Mouse (Mus musculus): ENCODE results near the gene Alyref. TPM values are rescaled to one million over a fixed set of nuclear protein-coding genes. Genes with fewer than 3 reads are reported as not detected.

The Alyref gene
- polyA plus RNA-seq, 1 experiment from 2014 or later, result 594 TPM

DNA sequence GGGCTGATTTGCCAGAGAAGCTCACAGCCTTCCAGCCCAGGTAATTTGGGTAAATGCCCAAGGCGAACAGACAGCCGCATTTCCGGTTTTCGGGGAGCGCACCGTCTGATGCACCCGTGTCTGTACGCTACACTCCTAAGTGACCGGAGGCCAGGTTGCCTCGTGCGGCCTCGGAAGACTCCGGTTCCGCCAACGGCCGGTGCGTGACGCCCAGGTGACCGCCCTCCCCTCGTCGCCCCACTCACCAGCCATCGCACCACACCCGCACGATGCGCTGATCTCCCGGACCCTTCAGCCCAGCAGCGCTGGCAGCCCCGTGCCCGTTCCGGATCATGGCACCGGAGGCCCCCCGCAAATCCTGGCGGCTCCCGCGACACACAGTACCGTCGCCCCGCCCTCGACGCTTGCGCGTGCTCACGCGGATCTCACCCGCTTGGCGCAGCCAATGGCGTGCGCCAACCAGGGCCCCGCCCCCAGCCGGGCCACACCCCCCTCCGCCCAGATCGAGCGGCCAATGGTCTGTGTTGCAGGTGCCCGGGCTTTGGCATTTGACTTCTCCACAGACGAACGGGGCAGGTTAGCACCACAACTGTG, 19.5 kb upstream of the Alyref start, which contains the start of gene Pcyt2:
TSS of gene Pcyt2 (minus strand) at position 418 of the 594 bp plus-strand sequence.
- Histone ChIP-seq H3K4me2 (replicated peaks; ENCODE audit: low read depth, low read length) (peak within 1 kb of the TSS; percentile 89), H3K4me1 (ENCODE audit: control insufficient read depth, insufficient read depth, low read length) (peaks cover 11% of the 10 kb centered on the region), H3K27me3 (ENCODE audit: control insufficient read depth, insufficient read depth, low read length) (no peaks in the 10 kb centered on the region), H3K4me3 (ENCODE audit: low read length) (peak within 1 kb of the TSS; percentile 82), H3K27ac (ENCODE audit: low read depth, low read length) (peak within 1 kb of the TSS; percentile 11; the same call in 1 of the 2 replicates), H3K9ac (ENCODE audit: low read depth, low read length) (peak within 1 kb of the TSS; percentile 77), H3K9me3 (ENCODE audit: control insufficient read depth, low read length) (no peaks in the 10 kb centered on the region), H3K36me3 (ENCODE audit: control insufficient read depth, insufficient read depth, low read length) (peaks cover 49% of the 10 kb centered on the region)
- under 1% methylated on average over 56 of the region's 56 CpGs for WGBS
- ATAC-seq (ENCODE audit: low FRiP score, low TSS enrichment), result peak; percentile 95

DNA sequence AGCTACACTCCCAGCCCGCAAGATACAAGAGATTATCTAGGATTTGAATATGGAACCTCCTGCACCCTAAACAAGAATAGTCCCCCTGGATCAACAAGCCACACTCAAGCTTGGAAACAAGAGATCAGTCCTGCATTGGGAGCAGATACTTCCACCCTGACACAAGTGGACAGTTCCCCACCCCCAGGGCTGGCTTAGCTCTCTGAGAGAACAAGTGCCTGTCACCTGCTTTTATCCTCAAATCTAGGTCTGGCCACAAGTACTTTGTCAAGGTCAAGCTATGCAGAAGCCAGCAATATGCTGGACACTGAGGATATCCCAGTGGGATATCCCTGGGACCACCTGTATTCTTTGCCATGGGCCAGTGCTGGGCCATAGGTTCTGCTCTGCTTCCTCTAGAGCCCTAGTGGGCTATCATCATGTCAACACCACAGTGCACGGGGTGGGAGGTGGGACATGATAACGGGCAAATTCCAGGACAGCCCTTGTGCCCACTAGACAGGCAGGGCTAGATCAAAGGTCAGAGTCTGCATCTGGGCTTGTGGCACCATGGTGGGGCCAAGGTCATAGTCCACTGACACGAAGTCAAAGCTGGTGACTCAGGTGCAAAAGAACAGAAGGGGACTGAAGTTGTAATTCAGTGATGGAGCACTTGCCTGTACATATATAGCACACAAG, 18.6 kb upstream of the Alyref start:
- Histone ChIP-seq H3K4me1 (ENCODE audit: control insufficient read depth, insufficient read depth, low read length) (peaks cover 11% of the 10 kb centered on the region), H3K36me3 (ENCODE audit: control insufficient read depth, insufficient read depth, low read length) (peaks cover 43% of the 10 kb centered on the region), H3K9me3 (ENCODE audit: control insufficient read depth, low read length) (no peaks in the 10 kb centered on the region), H3K9ac (ENCODE audit: low read depth, low read length) (peak overlapping the region; percentile 77; the same call in 1 of the 2 replicates), H3K4me2 (replicated peaks; ENCODE audit: low read depth, low read length) (peak overlapping the region; percentile 89), H3K27ac (ENCODE audit: low read depth, low read length) (no peak overlapping the region), H3K27me3 (ENCODE audit: control insufficient read depth, insufficient read depth, low read length) (no peaks in the 10 kb centered on the region), H3K4me3 (ENCODE audit: low read length) (peak overlapping the region; percentile 82)
- 49% methylated on average over 4 of the region's 4 CpGs for WGBS
- ATAC-seq (ENCODE audit: low FRiP score, low TSS enrichment), result no peak

DNA sequence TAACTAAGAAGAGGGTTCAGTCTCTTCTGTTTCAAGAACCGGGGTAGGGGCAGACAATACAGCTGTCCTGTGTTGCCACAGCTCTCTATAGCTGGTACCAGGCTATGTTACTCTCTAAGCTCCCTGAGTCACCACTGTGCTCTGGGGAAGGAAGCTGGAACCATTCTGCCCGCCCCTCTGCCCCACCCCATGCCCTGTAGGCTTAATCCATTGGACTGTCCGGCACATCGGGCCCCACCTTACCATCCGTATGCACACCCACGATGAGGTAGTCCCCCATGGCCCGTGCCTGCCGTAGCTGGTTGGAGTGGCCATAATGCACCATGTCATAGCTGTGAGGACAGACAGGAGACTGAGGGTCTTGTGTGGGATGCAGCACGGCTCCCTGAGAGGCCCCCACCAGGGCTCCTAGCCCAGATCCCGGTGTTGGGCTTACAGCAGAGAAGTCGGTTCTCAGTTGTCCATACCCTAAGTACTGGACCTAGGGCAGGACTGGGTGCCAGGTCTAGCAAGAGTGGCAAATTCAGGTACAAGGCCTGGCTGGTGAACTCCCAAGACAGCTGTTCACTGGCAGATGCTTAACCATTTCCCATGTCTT, 17.5 kb upstream of the Alyref start:
- ATAC-seq (ENCODE audit: low FRiP score, low TSS enrichment), result no peak
- Histone ChIP-seq H3K9me3 (ENCODE audit: control insufficient read depth, low read length) (no peaks in the 10 kb centered on the region), H3K9ac (ENCODE audit: low read depth, low read length) (no peak overlapping the region), H3K27me3 (ENCODE audit: control insufficient read depth, insufficient read depth, low read length) (no peaks in the 10 kb centered on the region), H3K36me3 (ENCODE audit: control insufficient read depth, insufficient read depth, low read length) (peaks cover 43% of the 10 kb centered on the region), H3K4me2 (replicated peaks; ENCODE audit: low read depth, low read length) (no peak overlapping the region), H3K4me1 (ENCODE audit: control insufficient read depth, insufficient read depth, low read length) (peaks cover 11% of the 10 kb centered on the region), H3K4me3 (ENCODE audit: low read length) (no peak overlapping the region), H3K27ac (ENCODE audit: low read depth, low read length) (no peak overlapping the region)
- 94% methylated on average over 11 of the region's 11 CpGs for WGBS

DNA sequence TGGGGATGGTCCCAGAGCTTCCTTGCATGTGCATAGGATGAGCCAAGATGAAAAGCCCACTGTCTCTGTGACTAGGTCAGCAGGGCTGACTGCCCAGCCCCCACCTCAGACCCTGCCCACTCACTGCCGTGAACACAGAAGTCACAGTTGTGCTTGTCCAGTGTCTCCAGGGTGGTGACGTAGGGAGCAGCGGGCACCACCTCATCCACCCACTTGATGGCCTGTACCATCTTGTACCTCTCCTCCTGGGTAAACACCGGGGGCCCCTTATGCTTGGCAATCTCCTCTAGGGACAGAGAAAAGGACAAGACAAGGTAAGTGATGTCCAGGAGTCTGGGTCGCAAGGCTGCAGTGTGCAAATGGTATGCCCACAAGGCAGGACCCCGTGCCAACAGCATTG, 17.0 kb upstream of the Alyref start:
- no peak overlapping the region for H3K4me2 ChIP-seq (replicated peaks; ENCODE audit: low read depth, low read length)
- no peak overlapping the region for H3K9ac ChIP-seq (ENCODE audit: low read depth, low read length)
- 88% methylated on average over 6 of the region's 6 CpGs for WGBS
- peaks cover 43% of the 10 kb centered on the region for H3K36me3 ChIP-seq (ENCODE audit: control insufficient read depth, insufficient read depth, low read length)
- H3K4me3 ChIP-seq (ENCODE audit: low read length), result no peak overlapping the region
- no peak for ATAC-seq (ENCODE audit: low FRiP score, low TSS enrichment)
- H3K9me3 ChIP-seq (ENCODE audit: control insufficient read depth, low read length), result no peaks in the 10 kb centered on the region
- H3K27me3 ChIP-seq (ENCODE audit: control insufficient read depth, insufficient read depth, low read length), result no peaks in the 10 kb centered on the region
- no peak overlapping the region for H3K27ac ChIP-seq (ENCODE audit: low read depth, low read length)
- peaks cover 11% of the 10 kb centered on the region for H3K4me1 ChIP-seq (ENCODE audit: control insufficient read depth, insufficient read depth, low read length)

DNA sequence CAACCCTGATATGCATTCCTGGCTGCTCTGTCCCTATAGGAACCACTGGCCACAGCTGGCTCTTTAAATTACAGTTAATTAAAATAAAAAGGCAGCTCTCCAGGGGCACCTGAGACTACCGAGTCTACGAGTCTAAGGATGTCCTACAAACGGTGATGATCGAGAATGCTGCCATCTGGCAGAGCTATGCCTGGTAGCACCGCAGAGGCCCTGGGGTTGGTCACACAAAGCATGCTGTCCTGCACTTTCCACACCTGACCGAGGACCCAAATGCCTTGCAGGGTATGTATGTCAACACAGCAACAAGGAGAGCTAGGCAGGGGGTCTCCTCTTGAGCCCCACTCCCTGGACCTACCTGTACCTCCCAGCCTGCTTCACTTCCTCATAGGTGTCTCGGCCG, 15.8 kb upstream of the Alyref start:
- no peak for ATAC-seq (ENCODE audit: low FRiP score, low TSS enrichment)
- WGBS, result 86% methylated on average over 8 of the region's 8 CpGs
- no peak overlapping the region for H3K27ac ChIP-seq (ENCODE audit: low read depth, low read length)
- no peak overlapping the region for H3K4me3 ChIP-seq (ENCODE audit: low read length)
- no peak overlapping the region for H3K4me2 ChIP-seq (replicated peaks; ENCODE audit: low read depth, low read length)
- H3K9me3 ChIP-seq (ENCODE audit: control insufficient read depth, low read length), result no peaks in the 10 kb centered on the region
- 0 out of 2 replicates have a peak, but pooled peaks cover 2% of the 10 kb centered on the region for H3K27me3 ChIP-seq (ENCODE audit: control insufficient read depth, insufficient read depth, low read length)
- H3K36me3 ChIP-seq (ENCODE audit: control insufficient read depth, insufficient read depth, low read length), result peaks cover 36% of the 10 kb centered on the region
- peaks cover 16% of the 10 kb centered on the region for H3K4me1 ChIP-seq (ENCODE audit: control insufficient read depth, insufficient read depth, low read length)
- no peak overlapping the region for H3K9ac ChIP-seq (ENCODE audit: low read depth, low read length)

DNA sequence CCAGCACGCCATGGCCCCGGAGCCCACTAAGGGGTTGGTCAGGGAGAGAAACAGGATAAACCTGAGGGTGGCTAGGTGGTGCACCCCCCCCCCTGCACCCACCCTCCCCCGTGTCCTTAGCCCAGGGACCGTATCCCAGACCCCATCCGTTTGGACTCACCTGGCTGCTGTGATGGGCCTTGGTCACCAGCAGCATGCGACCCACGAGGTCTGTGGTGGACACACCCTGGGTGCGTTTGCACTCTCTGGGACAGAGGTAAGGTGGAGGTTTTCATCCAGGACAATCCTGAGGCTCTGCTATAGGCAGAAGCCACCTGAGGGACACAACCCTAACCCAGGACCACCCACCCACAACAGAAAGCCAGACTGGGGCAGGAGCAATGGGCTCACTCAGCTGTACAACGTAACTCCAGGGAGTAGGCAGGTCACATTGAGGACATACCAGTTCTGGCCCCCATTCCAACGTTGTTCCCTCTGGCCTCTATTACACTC, 15.4 kb upstream of the Alyref start:
- Histone ChIP-seq H3K4me1 (ENCODE audit: control insufficient read depth, insufficient read depth, low read length) (peaks cover 20% of the 10 kb centered on the region), H3K27me3 (ENCODE audit: control insufficient read depth, insufficient read depth, low read length) (0 out of 2 replicates have a peak, but pooled peaks cover 5% of the 10 kb centered on the region), H3K27ac (ENCODE audit: low read depth, low read length) (no peak overlapping the region), H3K4me2 (replicated peaks; ENCODE audit: low read depth, low read length) (no peak overlapping the region), H3K9me3 (ENCODE audit: control insufficient read depth, low read length) (no peaks in the 10 kb centered on the region), H3K36me3 (ENCODE audit: control insufficient read depth, insufficient read depth, low read length) (peaks cover 31% of the 10 kb centered on the region), H3K4me3 (ENCODE audit: low read length) (no peak overlapping the region), H3K9ac (ENCODE audit: low read depth, low read length) (no peak overlapping the region)
- no peak for ATAC-seq (ENCODE audit: low FRiP score, low TSS enrichment)
- 91% methylated on average over 10 of the region's 10 CpGs for WGBS

DNA sequence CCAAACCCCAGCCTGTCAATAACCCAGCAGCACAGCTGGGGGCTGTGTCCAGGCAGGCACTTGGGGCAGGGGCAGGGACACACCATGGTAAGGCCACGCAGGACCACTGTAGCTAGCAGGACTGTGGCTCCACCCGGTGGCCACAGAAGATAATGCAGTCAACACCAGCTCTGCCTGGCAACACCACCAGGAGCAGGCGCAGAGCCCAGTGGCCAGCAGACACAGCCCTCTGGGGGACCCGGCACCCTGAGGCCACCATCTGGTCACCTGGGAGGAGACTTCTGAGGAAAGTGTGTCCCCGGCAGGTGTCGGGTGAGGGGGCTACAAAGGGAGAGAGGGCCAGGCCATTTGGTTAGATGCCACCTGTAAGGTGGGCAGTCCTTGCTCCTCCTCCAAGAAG, 14.6 kb upstream of the Alyref start:
- H3K9me3 ChIP-seq (ENCODE audit: control insufficient read depth, low read length), result no peaks in the 10 kb centered on the region
- no peak for ATAC-seq (ENCODE audit: low FRiP score, low TSS enrichment)
- H3K36me3 ChIP-seq (ENCODE audit: control insufficient read depth, insufficient read depth, low read length), result peaks cover 28% of the 10 kb centered on the region; the same call in 1 of the 2 replicates
- H3K9ac ChIP-seq (ENCODE audit: low read depth, low read length), result no peak overlapping the region
- H3K4me2 ChIP-seq (replicated peaks; ENCODE audit: low read depth, low read length), result no peak overlapping the region
- H3K4me1 ChIP-seq (ENCODE audit: control insufficient read depth, insufficient read depth, low read length), result peaks cover 28% of the 10 kb centered on the region
- WGBS, result 37% methylated on average over 6 of the region's 6 CpGs
- no peak overlapping the region for H3K4me3 ChIP-seq (ENCODE audit: low read length)
- 0 out of 2 replicates have a peak, but pooled peaks cover 5% of the 10 kb centered on the region for H3K27me3 ChIP-seq (ENCODE audit: control insufficient read depth, insufficient read depth, low read length)
- no peak overlapping the region for H3K27ac ChIP-seq (ENCODE audit: low read depth, low read length)

DNA sequence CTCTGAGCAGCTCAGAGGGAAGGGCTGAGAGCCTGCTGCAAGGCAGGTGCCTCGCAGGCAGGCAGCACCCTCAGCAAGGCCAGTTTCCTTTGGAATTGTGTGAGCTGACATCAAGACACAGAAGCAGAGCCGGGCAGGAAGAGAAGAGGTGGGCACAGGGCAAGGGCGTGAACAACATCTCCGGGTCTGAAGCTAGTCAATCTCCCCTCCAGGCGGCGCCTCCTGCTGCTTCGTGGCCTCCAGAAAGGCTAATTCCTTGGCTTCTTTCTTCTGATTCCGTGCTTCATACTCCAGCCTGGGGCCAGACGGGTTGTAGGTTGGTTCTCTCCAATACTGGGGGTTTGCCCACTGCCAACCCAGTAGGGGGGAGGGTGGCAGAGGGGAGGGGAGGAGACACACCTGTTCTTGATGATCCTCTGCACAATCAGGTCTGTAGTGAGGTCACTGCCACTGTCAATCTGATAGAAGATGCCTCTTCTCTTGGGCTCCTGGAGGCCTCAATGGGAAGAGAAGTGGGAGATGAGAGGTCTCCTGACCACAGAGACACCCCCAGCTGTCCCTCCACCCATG, 12.4 kb upstream of the Alyref start:
- no peak overlapping the region for H3K4me2 ChIP-seq (replicated peaks; ENCODE audit: low read depth, low read length)
- H3K9ac ChIP-seq (ENCODE audit: low read depth, low read length), result no peak overlapping the region
- peaks cover 18% of the 10 kb centered on the region; the same call in 1 of the 2 replicates for H3K4me1 ChIP-seq (ENCODE audit: control insufficient read depth, insufficient read depth, low read length)
- no peak overlapping the region for H3K4me3 ChIP-seq (ENCODE audit: low read length)
- peaks cover 32% of the 10 kb centered on the region; the same call in 1 of the 2 replicates for H3K36me3 ChIP-seq (ENCODE audit: control insufficient read depth, insufficient read depth, low read length)
- H3K27me3 ChIP-seq (ENCODE audit: control insufficient read depth, insufficient read depth, low read length), result 0 out of 2 replicates have a peak, but pooled peaks cover 5% of the 10 kb centered on the region
- ATAC-seq (ENCODE audit: low FRiP score, low TSS enrichment), result no peak
- H3K27ac ChIP-seq (ENCODE audit: low read depth, low read length), result no peak overlapping the region
- H3K9me3 ChIP-seq (ENCODE audit: control insufficient read depth, low read length), result no peaks in the 10 kb centered on the region
- 89% methylated on average over 9 of the region's 9 CpGs for WGBS

All from kidney, embryonic 14.5 days (tissue).